Mouse (Mus musculus): ENCODE measurements around the gene Gpatch2.

The Gpatch2 gene

GRCm38 (mm10) chr1:187376946-187377671 is 161.8 kb downstream of the Gpatch2 start:
- no peak for DNase-seq

- DNase-seq, result no peak
Observed at GRCm38 (mm10) chr1:187377865-187378524, 162.7 kb downstream of the Gpatch2 start.

GRCm38 (mm10) chr1:187389476-187389875 is 174.2 kb downstream of the Gpatch2 start:
- DNase-seq, result no peak

GRCm38 (mm10) chr1:187400834-187401233 is 185.5 kb downstream of the Gpatch2 start:
- no peak for DNase-seq

Measured in kidney, postnatal 36 days (tissue).